Mouse (Mus musculus) yolk sac, embryonic 10.5 days (tissue): ENCODE measurements around the gene Ncor2.

ENCODE experiments used
- DNase-seq: peaks from one replicate; pipeline ENCODE4 v3.0.0-alpha.2; 2017; ENCODE audit warnings: low spot score

The Ncor2 gene

GRCm38 (mm10) chr5:125096368-125096767 is 82.7 kb downstream of the Ncor2 start:
- no peak for DNase-seq

- no peak for DNase-seq
These were observed 83.4 kb downstream of the Ncor2 start for GRCm38 (mm10) chr5:125095525-125096175.

- DNase-seq: no peak
These were observed 85.2 kb downstream of the Ncor2 start for GRCm38 (mm10) chr5:125093795-125094194.

GRCm38 (mm10) chr5:125088076-125088475 is 90.9 kb downstream of the Ncor2 start:
- DNase-seq: no peak

GRCm38 (mm10) chr5:125085097-125085617 is 93.9 kb downstream of the Ncor2 start:
- no peak for DNase-seq

- no peak for DNase-seq
These were observed 95.3 kb downstream of the Ncor2 start for GRCm38 (mm10) chr5:125083674-125084073.

- no peak for DNase-seq
These were observed 97.5 kb downstream of the Ncor2 start for GRCm38 (mm10) chr5:125081318-125082101.

GRCm38 (mm10) chr5:125080787-125081317 is 98.2 kb downstream of the Ncor2 start:
- no peak for DNase-seq

- no peak for DNase-seq
These were observed 98.7 kb downstream of the Ncor2 start for GRCm38 (mm10) chr5:125080352-125080751.

GRCm38 (mm10) chr5:125078220-125078619 is 100.8 kb downstream of the Ncor2 start:
- no peak for DNase-seq

GRCm38 (mm10) chr5:125076183-125076582 is 102.8 kb downstream of the Ncor2 start:
- no peak for DNase-seq

GRCm38 (mm10) chr5:125074571-125075171 is 104.3 kb downstream of the Ncor2 start:
- no peak for DNase-seq

GRCm38 (mm10) chr5:125073896-125074295 is 105.1 kb downstream of the Ncor2 start:
- no peak for DNase-seq

GRCm38 (mm10) chr5:125073335-125073734 is 105.7 kb downstream of the Ncor2 start:
- peak; percentile 49 for DNase-seq

GRCm38 (mm10) chr5:125072425-125072824 is 106.6 kb downstream of the Ncor2 start:
- DNase-seq: no peak

- DNase-seq: no peak
These were observed 107.1 kb downstream of the Ncor2 start for GRCm38 (mm10) chr5:125071919-125072318.

GRCm38 (mm10) chr5:125070399-125070798 is 108.6 kb downstream of the Ncor2 start:
- DNase-seq: no peak

- no peak for DNase-seq
These were observed 109.1 kb downstream of the Ncor2 start for GRCm38 (mm10) chr5:125069916-125070315.

- DNase-seq: no peak
These were observed 109.6 kb downstream of the Ncor2 start for GRCm38 (mm10) chr5:125069426-125069825.

- no peak for DNase-seq
These were observed 110.6 kb downstream of the Ncor2 start for GRCm38 (mm10) chr5:125068371-125068951.

- DNase-seq: no peak
These were observed 111.3 kb downstream of the Ncor2 start for GRCm38 (mm10) chr5:125067673-125068072.
